In the genomic region with DNA sequence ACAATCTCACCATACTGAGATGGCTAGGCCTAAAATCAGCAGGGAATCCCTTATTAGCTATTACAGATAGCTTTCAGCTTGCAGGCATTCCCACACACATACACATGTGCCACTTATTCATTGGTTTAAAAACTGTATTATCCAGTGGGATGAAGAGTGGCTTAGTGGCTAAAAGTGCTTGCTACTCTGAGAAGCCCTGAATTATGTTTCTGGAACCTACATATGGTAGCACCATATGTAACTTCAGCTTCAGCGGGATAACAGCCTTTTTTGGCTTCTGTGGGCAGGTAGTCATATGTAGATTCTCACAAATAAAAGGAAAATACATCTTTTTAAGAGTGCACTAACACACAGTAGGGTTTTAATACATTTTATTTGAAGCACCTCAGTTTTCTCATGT, we compare ENCODE assay signal across 19 mouse cellular contexts.
DNase-seq lines count a peak whose midpoint lies in the region; TF ChIP-seq lines count a peak whose summit lies in the region.
"Had no signal": no experiment of that assay in that cellular context is flagged by ENCODE, and none has a peak within 500 bp of the region (broad histone marks: within the 10 kb centered on the region; RNA-seq: fewer than 3 reads in every experiment).

No protein-coding gene starts in this region.

- H3K4me3 ChIP-seq in gastrocnemius, adult 2 months = no peak overlapping the region
- no peak overlapping the region for H3K4me3 ChIP-seq in brown adipose tissue, adult 24 weeks (ENCODE audit: insufficient read depth, low read depth, low read length)
- H3K4me3 ChIP-seq: forebrain, embryonic 10.5 days; forebrain, embryonic 13.5 days; heart, embryonic 12.5 days; heart, embryonic 15.5 days had no signal

- intact Hi-C loops in gastrocnemius, adult 2 months (cut with DNase I) = no loop called here
- intact Hi-C loops in gastrocnemius, postnatal 36 days (cut with DNase I) = no loop called here

- DNase-seq in gastrocnemius, adult 2 months = no peak
- no peak for DNase-seq in gastrocnemius, postnatal 36 days
- DNase-seq in layer of hippocampus, adult 9-11 months = peak; percentile 17
- DNase-seq in layer of hippocampus, postnatal 10 days (ENCODE audit: low spot score in 2 of 2) = no peak
- DNase-seq in spleen, adult 18-20 months = no peak
- DNase-seq: adrenal gland, postnatal 10 days; B cell, adult 2 months; cerebellum, adult 18-20 months; cerebellum, adult 9-10 months; cerebellum, postnatal 14 days; gastrocnemius, postnatal 10 days; heart, postnatal 4 days had no signal

- TF ChIP-seq CTCF in gastrocnemius, adult 2 months (IDR thresholded peaks at IDR 0.05) = no peak

- peaks cover 3% of the 10 kb centered on the region for H3K4me1 ChIP-seq in brown adipose tissue, adult 24 weeks (ENCODE audit: control insufficient read depth, insufficient read depth, insufficient read length, low read length)
- H3K4me1 ChIP-seq: forebrain, embryonic 10.5 days; forebrain, embryonic 13.5 days; heart, embryonic 12.5 days; heart, embryonic 15.5 days had no signal

- peak overlapping the region; percentile 76 for H3K27ac ChIP-seq in gastrocnemius, adult 2 months
- H3K27ac ChIP-seq in brown adipose tissue, adult 24 weeks (replicated peaks; ENCODE audit: low read depth, low read length) = peak overlapping the region; percentile 74
- H3K27ac ChIP-seq: forebrain, embryonic 10.5 days; forebrain, embryonic 13.5 days; heart, embryonic 15.5 days; hindbrain, embryonic 14.5 days; hindbrain, postnatal 0 days had no signal
